Mouse (Mus musculus): ENCODE measurements at regions not wholly inside any gene's neighbourhood (a gene's known extent, or its start where the extent isn't known, plus 50 kb on each side); places are given as distances from the start of the nearest gene placed in this dataset.

- Histone ChIP-seq H3K4me2 (ENCODE audit: low read depth, low read length) (no peak overlapping the region), H3K36me3 (replicated peaks; ENCODE audit: control insufficient read depth, insufficient read depth, low read depth, low read length) (no peaks in the 10 kb centered on the region), H3K9me3 (replicated peaks; ENCODE audit: control insufficient read depth, low read length) (no peaks in the 10 kb centered on the region), H3K9ac (replicated peaks; ENCODE audit: low read length) (no peak overlapping the region), H3K4me1 (ENCODE audit: control insufficient read depth, insufficient read depth, low read length) (no peaks in the 10 kb centered on the region), H3K4me3 (ENCODE audit: low read depth, low read length) (no peak overlapping the region), H3K27me3 (ENCODE audit: control insufficient read depth, insufficient read depth, low read length) (no peaks in the 10 kb centered on the region), H3K27ac (replicated peaks; ENCODE audit: low read depth, low read length) (no peak overlapping the region)
- ATAC-seq (replicated peaks; ENCODE audit: insufficient number of reproducible peaks, low FRiP score, low TSS enrichment, low read depth) (no peak), DNase-seq (ENCODE audit: low spot score) (no peak)
- 70% methylated on average over 4 of the region's 4 CpGs for WGBS
These were observed 416.6 kb upstream of the 4930412O13Rik start for GRCm38 (mm10) chr2:9464413-9464812.

- Histone ChIP-seq H3K9me3 (replicated peaks; ENCODE audit: control insufficient read depth, low read length) (no peaks in the 10 kb centered on the region), H3K4me1 (ENCODE audit: control insufficient read depth, insufficient read depth, low read length) (no peaks in the 10 kb centered on the region), H3K4me2 (ENCODE audit: low read depth, low read length) (no peak overlapping the region), H3K36me3 (replicated peaks; ENCODE audit: control insufficient read depth, insufficient read depth, low read depth, low read length) (no peaks in the 10 kb centered on the region), H3K9ac (replicated peaks; ENCODE audit: low read length) (no peak overlapping the region), H3K4me3 (ENCODE audit: low read depth, low read length) (no peak overlapping the region), H3K27ac (replicated peaks; ENCODE audit: low read depth, low read length) (no peak overlapping the region), H3K27me3 (ENCODE audit: control insufficient read depth, insufficient read depth, low read length) (no peaks in the 10 kb centered on the region)
- WGBS: 53% methylated on average over 5 of the region's 5 CpGs
- ATAC-seq (replicated peaks; ENCODE audit: insufficient number of reproducible peaks, low FRiP score, low TSS enrichment, low read depth): 0 out of 2 replicates have a peak, but pooled peaks have one; percentile 44
- DNase-seq (ENCODE audit: low spot score): no peak
These were observed 416.2 kb upstream of the 4930412O13Rik start for GRCm38 (mm10) chr2:9464818-9465217.

GRCm38 (mm10) chr2:9467573-9467972, 413.5 kb upstream of the 4930412O13Rik start:
- WGBS: 87% methylated on average over 2 of the region's 2 CpGs
- Histone ChIP-seq H3K4me3 (ENCODE audit: low read depth, low read length) (no peak overlapping the region), H3K9ac (replicated peaks; ENCODE audit: low read length) (no peak overlapping the region), H3K27me3 (ENCODE audit: control insufficient read depth, insufficient read depth, low read length) (no peaks in the 10 kb centered on the region), H3K27ac (replicated peaks; ENCODE audit: low read depth, low read length) (no peak overlapping the region), H3K36me3 (replicated peaks; ENCODE audit: control insufficient read depth, insufficient read depth, low read depth, low read length) (no peaks in the 10 kb centered on the region), H3K4me1 (ENCODE audit: control insufficient read depth, insufficient read depth, low read length) (no peaks in the 10 kb centered on the region), H3K9me3 (replicated peaks; ENCODE audit: control insufficient read depth, low read length) (no peaks in the 10 kb centered on the region), H3K4me2 (ENCODE audit: low read depth, low read length) (no peak overlapping the region)
- DNase-seq (ENCODE audit: low spot score): no peak
- ATAC-seq (replicated peaks; ENCODE audit: insufficient number of reproducible peaks, low FRiP score, low TSS enrichment, low read depth): no peak

- DNase-seq (ENCODE audit: low spot score) (no peak), ATAC-seq (replicated peaks; ENCODE audit: insufficient number of reproducible peaks, low FRiP score, low TSS enrichment, low read depth) (no peak)
- H3K27me3 ChIP-seq (ENCODE audit: control insufficient read depth, insufficient read depth, low read length): no peaks in the 10 kb centered on the region
- H3K9ac ChIP-seq (replicated peaks; ENCODE audit: low read length): no peak overlapping the region
- H3K4me2 ChIP-seq (ENCODE audit: low read depth, low read length): no peak overlapping the region
- no peaks in the 10 kb centered on the region for H3K9me3 ChIP-seq (replicated peaks; ENCODE audit: control insufficient read depth, low read length)
- no peak overlapping the region for H3K27ac ChIP-seq (replicated peaks; ENCODE audit: low read depth, low read length)
- no peak overlapping the region for H3K4me3 ChIP-seq (ENCODE audit: low read depth, low read length)
- H3K4me1 ChIP-seq (ENCODE audit: control insufficient read depth, insufficient read depth, low read length): no peaks in the 10 kb centered on the region
- no peaks in the 10 kb centered on the region for H3K36me3 ChIP-seq (replicated peaks; ENCODE audit: control insufficient read depth, insufficient read depth, low read depth, low read length)
- 77% methylated on average over 3 of the region's 3 CpGs for WGBS
These were observed 412.4 kb upstream of the 4930412O13Rik start for GRCm38 (mm10) chr2:9468651-9469050.

- Histone ChIP-seq H3K36me3 (replicated peaks; ENCODE audit: control insufficient read depth, insufficient read depth, low read depth, low read length) (no peaks in the 10 kb centered on the region), H3K4me3 (ENCODE audit: low read depth, low read length) (no peak overlapping the region), H3K9ac (replicated peaks; ENCODE audit: low read length) (no peak overlapping the region), H3K4me2 (ENCODE audit: low read depth, low read length) (no peak overlapping the region), H3K27ac (replicated peaks; ENCODE audit: low read depth, low read length) (no peak overlapping the region), H3K4me1 (ENCODE audit: control insufficient read depth, insufficient read depth, low read length) (no peaks in the 10 kb centered on the region), H3K9me3 (replicated peaks; ENCODE audit: control insufficient read depth, low read length) (no peaks in the 10 kb centered on the region), H3K27me3 (ENCODE audit: control insufficient read depth, insufficient read depth, low read length) (no peaks in the 10 kb centered on the region)
- DNase-seq (ENCODE audit: low spot score): no peak
- whole genome bisulfite sequencing: 70% methylated on average over 7 of the region's 7 CpGs
- ATAC-seq (replicated peaks; ENCODE audit: insufficient number of reproducible peaks, low FRiP score, low TSS enrichment, low read depth): no peak
These were observed 399.2 kb upstream of the 4930412O13Rik start for GRCm38 (mm10) chr2:9481678-9482345.

- Histone ChIP-seq H3K4me1 (ENCODE audit: control insufficient read depth, insufficient read depth, low read length) (no peaks in the 10 kb centered on the region), H3K9me3 (replicated peaks; ENCODE audit: control insufficient read depth, low read length) (no peaks in the 10 kb centered on the region), H3K27me3 (ENCODE audit: control insufficient read depth, insufficient read depth, low read length) (no peaks in the 10 kb centered on the region), H3K4me3 (ENCODE audit: low read depth, low read length) (no peak overlapping the region), H3K27ac (replicated peaks; ENCODE audit: low read depth, low read length) (no peak overlapping the region), H3K9ac (replicated peaks; ENCODE audit: low read length) (no peak overlapping the region), H3K4me2 (ENCODE audit: low read depth, low read length) (no peak overlapping the region), H3K36me3 (replicated peaks; ENCODE audit: control insufficient read depth, insufficient read depth, low read depth, low read length) (no peaks in the 10 kb centered on the region)
- DNase-seq (ENCODE audit: low spot score) (no peak), ATAC-seq (replicated peaks; ENCODE audit: insufficient number of reproducible peaks, low FRiP score, low TSS enrichment, low read depth) (no peak)
- WGBS: 89% methylated on average over 7 of the region's 7 CpGs
These were observed 393.6 kb upstream of the 4930412O13Rik start for GRCm38 (mm10) chr2:9487381-9487914.

GRCm38 (mm10) chr2:9493606-9494145, 387.4 kb upstream of the 4930412O13Rik start:
- ATAC-seq (replicated peaks; ENCODE audit: insufficient number of reproducible peaks, low FRiP score, low TSS enrichment, low read depth) (no peak), DNase-seq (ENCODE audit: low spot score) (no peak)
- Histone ChIP-seq H3K27me3 (ENCODE audit: control insufficient read depth, insufficient read depth, low read length) (no peaks in the 10 kb centered on the region), H3K4me2 (ENCODE audit: low read depth, low read length) (no peak overlapping the region), H3K4me1 (ENCODE audit: control insufficient read depth, insufficient read depth, low read length) (no peaks in the 10 kb centered on the region), H3K36me3 (replicated peaks; ENCODE audit: control insufficient read depth, insufficient read depth, low read depth, low read length) (no peaks in the 10 kb centered on the region), H3K4me3 (ENCODE audit: low read depth, low read length) (no peak overlapping the region), H3K9ac (replicated peaks; ENCODE audit: low read length) (no peak overlapping the region), H3K27ac (replicated peaks; ENCODE audit: low read depth, low read length) (no peak overlapping the region), H3K9me3 (replicated peaks; ENCODE audit: control insufficient read depth, low read length) (no peaks in the 10 kb centered on the region)
- WGBS: 39% methylated on average over 6 of the region's 6 CpGs

- Histone ChIP-seq H3K27me3 (ENCODE audit: control insufficient read depth, insufficient read depth, low read length) (no peaks in the 10 kb centered on the region), H3K36me3 (replicated peaks; ENCODE audit: control insufficient read depth, insufficient read depth, low read depth, low read length) (no peaks in the 10 kb centered on the region), H3K4me3 (ENCODE audit: low read depth, low read length) (no peak overlapping the region), H3K4me1 (ENCODE audit: control insufficient read depth, insufficient read depth, low read length) (no peaks in the 10 kb centered on the region), H3K4me2 (ENCODE audit: low read depth, low read length) (no peak overlapping the region), H3K9ac (replicated peaks; ENCODE audit: low read length) (no peak overlapping the region), H3K9me3 (replicated peaks; ENCODE audit: control insufficient read depth, low read length) (no peaks in the 10 kb centered on the region), H3K27ac (replicated peaks; ENCODE audit: low read depth, low read length) (no peak overlapping the region)
- DNase-seq (ENCODE audit: low spot score) (no peak), ATAC-seq (replicated peaks; ENCODE audit: insufficient number of reproducible peaks, low FRiP score, low TSS enrichment, low read depth) (no peak)
- WGBS: 89% methylated on average over 1 of the region's 1 CpGs
These were observed 361.0 kb upstream of the 4930412O13Rik start for GRCm38 (mm10) chr2:9520045-9520444.

Data from embryonic facial prominence, embryonic 11.5 days (tissue).